Mouse (Mus musculus): ENCODE measurements around the gene Apom. TPM values are rescaled to one million over a fixed set of nuclear protein-coding genes. Genes with fewer than 3 reads are reported as not detected.

Apom gene
- polyA plus RNA-seq, 1 experiment from 2014 or later: 0.67 TPM

DNA sequence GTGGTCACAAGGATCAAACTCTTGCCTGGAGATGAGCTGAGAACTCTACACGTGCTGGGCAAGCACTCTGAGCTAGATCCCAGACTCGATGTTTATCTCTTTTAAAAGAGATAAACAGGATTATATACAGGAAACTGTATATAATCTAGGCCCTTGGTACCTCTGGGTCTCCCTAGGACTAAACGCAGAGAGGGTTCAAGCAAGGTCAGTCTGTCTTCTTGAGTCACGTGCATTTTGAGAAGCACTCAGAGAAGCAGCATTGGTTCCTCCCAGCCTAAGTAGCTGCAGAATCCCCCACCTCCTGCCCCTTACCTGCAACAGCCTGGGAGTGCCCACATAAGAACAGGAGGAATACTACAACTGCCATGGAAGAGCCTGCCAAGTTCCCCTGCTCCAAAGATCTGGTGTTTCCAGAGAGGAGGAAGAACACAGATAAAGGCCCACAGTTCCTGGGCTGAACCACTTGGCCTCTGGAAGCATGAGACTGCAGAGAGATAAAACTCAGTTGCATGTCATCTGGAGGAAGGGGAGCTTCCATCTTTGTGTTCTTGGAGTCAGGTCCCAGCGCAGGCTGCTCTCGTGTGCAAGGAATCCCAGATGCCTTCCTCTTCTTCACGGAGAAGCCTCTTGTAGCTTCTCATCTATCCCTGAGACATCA lies 46.5 kb downstream of the Apom start, which contains the start of gene Ly6g6f:
TSS of gene Ly6g6f (minus strand) at position 403 of the 658 bp plus-strand sequence.
- no peak for DNase-seq
- Histone ChIP-seq H3K4me3 (ENCODE audit: low read depth, low read length) (no peak within 1 kb of the TSS), H3K9ac (no peak within 1 kb of the TSS), H3K36me3 (ENCODE audit: insufficient read depth) (no peaks in the 10 kb centered on the region), H3K4me1 (ENCODE audit: insufficient read depth) (peaks cover 5% of the 10 kb centered on the region), H3K9me3 (ENCODE audit: low read depth, low read length) (no peaks in the 10 kb centered on the region), H3K4me2 (no peak within 1 kb of the TSS), H3K27me3 (ENCODE audit: insufficient read depth, low read length) (no peaks in the 10 kb centered on the region), H3K27ac (ENCODE audit: low read depth) (no peak within 1 kb of the TSS)
- no peak for TF ChIP-seq CTCF (IDR thresholded peaks at IDR 0.05; ENCODE audit: low read depth)
- no peak for ATAC-seq (ENCODE audit: insufficient read depth)
- 58% methylated on average over 7 of the region's 7 CpGs for WGBS

DNA sequence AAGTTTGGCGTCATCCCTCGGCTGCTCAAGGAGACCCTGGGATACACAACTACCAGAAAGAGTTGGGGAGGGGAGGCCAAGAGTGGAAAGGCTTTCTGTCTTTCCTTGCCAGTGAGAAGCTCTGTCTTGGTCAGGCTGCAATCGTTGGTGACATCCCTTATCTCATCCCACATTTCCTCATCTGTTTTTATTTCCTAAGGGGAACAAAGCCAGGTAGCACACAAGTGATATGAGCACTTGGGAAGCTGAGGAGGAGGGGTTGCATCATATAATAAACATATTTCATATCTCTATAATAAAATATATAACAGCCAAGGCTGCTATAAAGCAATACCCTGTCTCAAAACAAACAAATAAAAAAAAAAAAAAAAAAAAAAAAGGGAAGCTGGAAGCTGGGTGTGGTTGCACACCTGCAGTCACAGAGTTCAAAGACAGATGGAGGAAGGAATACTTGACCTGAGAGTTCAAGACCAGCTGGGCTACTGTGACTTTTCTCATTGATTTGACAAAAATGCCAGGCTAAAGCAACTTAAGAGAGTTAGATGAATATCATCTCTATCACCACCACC lies 47.8 kb downstream of the Apom start:
- Histone ChIP-seq H3K4me2 (no peak overlapping the region), H3K27ac (ENCODE audit: low read depth) (no peak overlapping the region), H3K9ac (no peak overlapping the region), H3K9me3 (ENCODE audit: low read depth, low read length) (no peaks in the 10 kb centered on the region), H3K4me1 (ENCODE audit: insufficient read depth) (no peaks in the 10 kb centered on the region), H3K27me3 (ENCODE audit: insufficient read depth, low read length) (no peaks in the 10 kb centered on the region), H3K36me3 (ENCODE audit: insufficient read depth) (no peaks in the 10 kb centered on the region), H3K4me3 (ENCODE audit: low read depth, low read length) (no peak overlapping the region)
- TF ChIP-seq CTCF (IDR thresholded peaks at IDR 0.05; ENCODE audit: low read depth): no peak
- DNase-seq (no peak), ATAC-seq (ENCODE audit: insufficient read depth) (no peak)
- WGBS: 64% methylated on average over 3 of the region's 3 CpGs

DNA sequence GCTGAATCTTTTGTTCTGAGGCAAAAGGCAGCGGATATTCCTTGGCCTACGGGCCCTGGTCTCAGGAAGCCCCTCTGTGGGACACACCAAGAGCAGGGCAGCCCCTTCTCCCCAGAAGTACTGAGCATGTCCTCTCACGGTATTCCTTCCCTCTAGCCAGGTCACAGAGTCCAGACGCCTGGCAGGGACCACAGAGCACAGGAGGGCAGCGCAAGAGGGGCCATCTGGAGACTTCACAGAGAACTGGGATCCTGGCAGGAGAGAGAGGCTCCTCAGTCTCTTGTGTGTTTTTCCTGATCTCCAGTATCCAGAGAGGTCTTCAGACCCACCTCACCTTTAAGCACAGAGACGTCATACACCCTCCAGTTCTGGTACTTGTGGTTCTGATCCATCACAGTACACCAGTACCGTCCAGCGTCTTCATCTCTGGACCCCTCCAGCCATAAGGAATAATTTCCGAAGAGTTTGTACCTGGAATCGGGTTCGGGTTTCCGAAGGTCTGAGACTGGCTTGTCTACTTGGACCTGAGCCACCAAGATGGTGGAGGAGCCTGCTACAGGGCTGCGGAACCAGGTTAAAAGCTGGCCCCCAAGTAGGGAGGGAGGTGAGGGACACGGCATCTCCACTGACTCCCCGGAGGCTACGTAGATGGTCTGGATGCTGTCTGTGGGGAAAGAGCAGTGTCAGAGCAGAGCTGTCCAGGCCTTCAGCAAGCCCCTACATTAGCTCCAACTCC lies 48.8 kb downstream of the Apom start:
- no peak for TF ChIP-seq CTCF (IDR thresholded peaks at IDR 0.05; ENCODE audit: low read depth)
- H3K4me1 ChIP-seq (ENCODE audit: insufficient read depth): no peaks in the 10 kb centered on the region

DNA sequence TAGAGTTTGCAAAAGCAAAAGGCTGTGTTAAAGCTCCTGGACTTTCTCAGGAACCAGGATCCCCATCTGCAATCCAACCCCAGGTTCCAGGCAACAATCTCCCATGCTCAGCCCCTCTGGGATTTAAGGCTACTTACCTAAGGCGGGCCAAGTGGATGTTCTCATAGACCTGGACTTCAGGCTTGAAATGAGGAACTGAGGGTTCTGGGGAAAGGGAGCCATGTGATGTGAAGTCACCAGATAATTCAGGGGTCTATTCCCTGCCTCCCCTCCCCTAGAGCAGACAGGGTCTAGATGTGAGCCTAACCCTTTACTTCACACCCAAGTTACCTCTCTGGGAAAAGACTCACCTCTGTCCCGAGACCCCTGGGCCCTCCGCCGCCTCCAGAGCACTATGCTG lies 51.1 kb downstream of the Apom start:
- no peak overlapping the region for H3K4me3 ChIP-seq (ENCODE audit: low read depth, low read length)
- no peak for TF ChIP-seq CTCF (IDR thresholded peaks at IDR 0.05; ENCODE audit: low read depth)
- no peak for DNase-seq
- H3K36me3 ChIP-seq (ENCODE audit: insufficient read depth): no peaks in the 10 kb centered on the region
- no peak for ATAC-seq (ENCODE audit: insufficient read depth)
- no peak overlapping the region for H3K4me2 ChIP-seq
- no peak overlapping the region for H3K27ac ChIP-seq (ENCODE audit: low read depth)
- no peak overlapping the region for H3K9ac ChIP-seq
- H3K4me1 ChIP-seq (ENCODE audit: insufficient read depth): 0 out of 2 replicates have a peak, but pooled peaks cover 4% of the 10 kb centered on the region
- WGBS: 84% methylated on average over 4 of the region's 4 CpGs
- no peaks in the 10 kb centered on the region for H3K9me3 ChIP-seq (ENCODE audit: low read depth, low read length)
- no peaks in the 10 kb centered on the region for H3K27me3 ChIP-seq (ENCODE audit: insufficient read depth, low read length)

More for the DNA sequence above, 48.8 kb downstream of the Apom start:
- Histone ChIP-seq H3K36me3 (ENCODE audit: insufficient read depth) (no peaks in the 10 kb centered on the region), H3K9me3 (ENCODE audit: low read depth, low read length) (no peaks in the 10 kb centered on the region), H3K4me2 (no peak overlapping the region), H3K9ac (no peak overlapping the region), H3K4me3 (ENCODE audit: low read depth, low read length) (no peak overlapping the region), H3K27me3 (ENCODE audit: insufficient read depth, low read length) (no peaks in the 10 kb centered on the region), H3K27ac (ENCODE audit: low read depth) (no peak overlapping the region)
- 79% methylated on average over 16 of the region's 16 CpGs for WGBS
- no peak for DNase-seq
- no peak for ATAC-seq (ENCODE audit: insufficient read depth)

GRCm38 (mm10) chr17:35080248-35080647 lies 51.6 kb downstream of the Apom start:
- Histone ChIP-seq H3K9ac (peak overlapping the region; percentile 15; the same call in 1 of the 2 replicates), H3K4me2 (no peak overlapping the region), H3K4me1 (ENCODE audit: insufficient read depth) (0 out of 2 replicates have a peak, but pooled peaks cover 4% of the 10 kb centered on the region), H3K27ac (ENCODE audit: low read depth) (no peak overlapping the region), H3K4me3 (ENCODE audit: low read depth, low read length) (no peak overlapping the region), H3K36me3 (ENCODE audit: insufficient read depth) (no peaks in the 10 kb centered on the region), H3K27me3 (ENCODE audit: insufficient read depth, low read length) (no peaks in the 10 kb centered on the region), H3K9me3 (ENCODE audit: low read depth, low read length) (no peaks in the 10 kb centered on the region)
- TF ChIP-seq CTCF (IDR thresholded peaks at IDR 0.05; ENCODE audit: low read depth): no peak
- 46% methylated on average over 6 of the region's 6 CpGs for WGBS
- DNase-seq: no peak
- no peak for ATAC-seq (ENCODE audit: insufficient read depth)

- no peak overlapping the region for H3K4me2 ChIP-seq
- no peaks in the 10 kb centered on the region for H3K36me3 ChIP-seq (ENCODE audit: insufficient read depth)
- no peak overlapping the region for H3K4me3 ChIP-seq (ENCODE audit: low read depth, low read length)
- ATAC-seq (ENCODE audit: insufficient read depth) (no peak), DNase-seq (no peak)
- no peaks in the 10 kb centered on the region for H3K27me3 ChIP-seq (ENCODE audit: insufficient read depth, low read length)
- WGBS: 40% methylated on average over 9 of the region's 9 CpGs
- no peak overlapping the region for H3K27ac ChIP-seq (ENCODE audit: low read depth)
- 0 out of 2 replicates have a peak, but pooled peaks cover 4% of the 10 kb centered on the region for H3K4me1 ChIP-seq (ENCODE audit: insufficient read depth)
- peak overlapping the region; percentile 15; the same call in 1 of the 2 replicates for H3K9ac ChIP-seq
- no peaks in the 10 kb centered on the region for H3K9me3 ChIP-seq (ENCODE audit: low read depth, low read length)
- TF ChIP-seq CTCF (IDR thresholded peaks at IDR 0.05; ENCODE audit: low read depth): no peak
Measured at GRCm38 (mm10) chr17:35079778-35080177, 52.1 kb downstream of the Apom start.

Other genes starting within 250 kb of the Apom start
- 1.3 and 1.4 TPM in 2 replicates for gene C2, start 233.8 kb downstream of the Apom start, polyA plus RNA-seq (2014; fragmentation: Nextera tagmentation; extraction: Ambion mirVana)
- gene Ehmt2, start 233.6 kb downstream of the Apom start, polyA plus RNA-seq (2014; fragmentation: Nextera tagmentation; extraction: Ambion mirVana): 64.1 and 71.0 TPM in 2 replicates
- gene Slc44a4, start 217.6 kb downstream of the Apom start, polyA plus RNA-seq (2014; fragmentation: Nextera tagmentation; extraction: Ambion mirVana): 0.42 and 0.55 TPM in 2 replicates
- gene Neu1, start 200.8 kb downstream of the Apom start, polyA plus RNA-seq (2014; fragmentation: Nextera tagmentation; extraction: Ambion mirVana): 10.6 and 11.6 TPM in 2 replicates
- gene Hspa1b, start 172.8 kb downstream of the Apom start, polyA plus RNA-seq (2014; fragmentation: Nextera tagmentation; extraction: Ambion mirVana): 0.16 and 0.35 TPM in 2 replicates
- gene Gm20481, start 162.1 kb downstream of the Apom start, polyA plus RNA-seq (2014; fragmentation: Nextera tagmentation; extraction: Ambion mirVana): 1.3 TPM in 1 of 2 replicates, not detected in the other
- gene Hspa1a, start 159.9 kb downstream of the Apom start, polyA plus RNA-seq (2014; fragmentation: Nextera tagmentation; extraction: Ambion mirVana): 2.0 and 2.1 TPM in 2 replicates
- gene Hspa1l, start 159.3 kb downstream of the Apom start, polyA plus RNA-seq (2014; fragmentation: Nextera tagmentation; extraction: Ambion mirVana): 0.83 and 1.1 TPM in 2 replicates
- 241 and 265 TPM in 2 replicates for gene Lsm2, start 150.2 kb downstream of the Apom start, polyA plus RNA-seq (2014; fragmentation: Nextera tagmentation; extraction: Ambion mirVana)
- gene Vars, start 131.1 kb downstream of the Apom start, polyA plus RNA-seq (2014; fragmentation: Nextera tagmentation; extraction: Ambion mirVana): 135 and 161 TPM in 2 replicates
- gene Vwa7, start 115.5 kb downstream of the Apom start, polyA plus RNA-seq (2014; fragmentation: Nextera tagmentation; extraction: Ambion mirVana): 0.11 and 0.47 TPM in 2 replicates
- 16.1 and 17.2 TPM in 2 replicates for gene Sapcd1, start 104.0 kb downstream of the Apom start, polyA plus RNA-seq (2014; fragmentation: Nextera tagmentation; extraction: Ambion mirVana)
- gene Msh5, start 85.3 kb downstream of the Apom start, polyA plus RNA-seq (2014; fragmentation: Nextera tagmentation; extraction: Ambion mirVana): 4.2 and 4.6 TPM in 2 replicates
- 67.1 and 73.6 TPM in 2 replicates for gene Clic1, start 82.1 kb downstream of the Apom start, polyA plus RNA-seq (2014; fragmentation: Nextera tagmentation; extraction: Ambion mirVana)
- gene Ddah2, start 73.0 kb downstream of the Apom start, polyA plus RNA-seq (2014; fragmentation: Nextera tagmentation; extraction: Ambion mirVana): 319 and 338 TPM in 2 replicates
- gene Ly6g6c, start 66.7 kb downstream of the Apom start, polyA plus RNA-seq (2014; fragmentation: Nextera tagmentation; extraction: Ambion mirVana): 0.38 TPM in 1 of 2 replicates, not detected in the other
- 0.95 and 1.4 TPM in 2 replicates for gene Mpig6b, start 65.9 kb downstream of the Apom start, polyA plus RNA-seq (2014; fragmentation: Nextera tagmentation; extraction: Ambion mirVana)
- gene Ly6g6e, start 55.1 kb downstream of the Apom start, polyA plus RNA-seq (2014; fragmentation: Nextera tagmentation; extraction: Ambion mirVana): 0.39 and 0.43 TPM in 2 replicates
- 2.7 and 4.0 TPM in 2 replicates for gene Ly6g6d, start 54.0 kb downstream of the Apom start, polyA plus RNA-seq (2014; fragmentation: Nextera tagmentation; extraction: Ambion mirVana)
- 0.49 and 0.96 TPM in 2 replicates for gene Ly6g6f, start 46.4 kb downstream of the Apom start, polyA plus RNA-seq (2014; fragmentation: Nextera tagmentation; extraction: Ambion mirVana)
- 79.7 and 80.9 TPM in 2 replicates for gene Abhd16a, start 42.8 kb downstream of the Apom start, polyA plus RNA-seq (2014; fragmentation: Nextera tagmentation; extraction: Ambion mirVana)
- not detected in 2 replicates for gene Ly6g5c, start 23.8 kb downstream of the Apom start, polyA plus RNA-seq (2014; fragmentation: Nextera tagmentation; extraction: Ambion mirVana)
- gene Ly6g5b, start 16.6 kb downstream of the Apom start, polyA plus RNA-seq (2014; fragmentation: Nextera tagmentation; extraction: Ambion mirVana): 1.1 TPM in 2 replicates
- 18.3 and 19.0 TPM in 2 replicates for gene Gpank1, start 10.6 kb downstream of the Apom start, polyA plus RNA-seq (2014; fragmentation: Nextera tagmentation; extraction: Ambion mirVana)
- gene Csnk2b, start 10.0 kb downstream of the Apom start, polyA plus RNA-seq (2014; fragmentation: Nextera tagmentation; extraction: Ambion mirVana): 288 and 291 TPM in 2 replicates
- gene D17H6S53E, start 5.7 kb downstream of the Apom start, polyA plus RNA-seq (2014; fragmentation: Nextera tagmentation; extraction: Ambion mirVana): 6.8 and 7.6 TPM in 2 replicates
- gene Bag6, start 3.1 kb upstream of the Apom start, polyA plus RNA-seq (2014; fragmentation: Nextera tagmentation; extraction: Ambion mirVana): 65.9 and 69.1 TPM in 2 replicates
- 210 and 238 TPM in 2 replicates for gene Prrc2a, start 32.8 kb upstream of the Apom start, polyA plus RNA-seq (2014; fragmentation: Nextera tagmentation; extraction: Ambion mirVana)
- gene Aif1, start 44.0 kb upstream of the Apom start, polyA plus RNA-seq (2014; fragmentation: Nextera tagmentation; extraction: Ambion mirVana): 6.0 and 11.9 TPM in 2 replicates
- 11.6 and 14.1 TPM in 2 replicates for gene Lst1, start 56.4 kb upstream of the Apom start, polyA plus RNA-seq (2014; fragmentation: Nextera tagmentation; extraction: Ambion mirVana)
- 0.43 TPM in 1 of 2 replicates, not detected in the other for gene Ltb, start 62.4 kb upstream of the Apom start, polyA plus RNA-seq (2014; fragmentation: Nextera tagmentation; extraction: Ambion mirVana)
- 0.12 and 0.21 TPM in 2 replicates for gene Tnf, start 70.0 kb upstream of the Apom start, polyA plus RNA-seq (2014; fragmentation: Nextera tagmentation; extraction: Ambion mirVana)
- gene Lta, start 73.3 kb upstream of the Apom start, polyA plus RNA-seq (2014; fragmentation: Nextera tagmentation; extraction: Ambion mirVana): 0.26 TPM in 1 of 2 replicates, not detected in the other
- 0.37 and 0.70 TPM in 2 replicates for gene Gm16181, start 88.8 kb upstream of the Apom start, polyA plus RNA-seq (2014; fragmentation: Nextera tagmentation; extraction: Ambion mirVana)
- gene Atp6v1g2, start 101.6 kb upstream of the Apom start, polyA plus RNA-seq (2014; fragmentation: Nextera tagmentation; extraction: Ambion mirVana): 3.7 and 5.9 TPM in 2 replicates
- 3.0 and 4.5 TPM in 2 replicates for gene Nfkbil1, start 103.7 kb upstream of the Apom start, polyA plus RNA-seq (2014; fragmentation: Nextera tagmentation; extraction: Ambion mirVana)
- 529 and 569 TPM in 2 replicates for gene Ddx39b, start 109.7 kb upstream of the Apom start, polyA plus RNA-seq (2014; fragmentation: Nextera tagmentation; extraction: Ambion mirVana)
- gene H2-D1, start 130.7 kb upstream of the Apom start, polyA plus RNA-seq (2014; fragmentation: Nextera tagmentation; extraction: Ambion mirVana): 69.7 and 73.2 TPM in 2 replicates
- gene H2-Q1, start 188.4 kb upstream of the Apom start, polyA plus RNA-seq (2014; fragmentation: Nextera tagmentation; extraction: Ambion mirVana): 1.0 and 1.1 TPM in 2 replicates
- gene H2-Q2, start 210.2 kb upstream of the Apom start, polyA plus RNA-seq (2014; fragmentation: Nextera tagmentation; extraction: Ambion mirVana): 9.5 and 10.8 TPM in 2 replicates
- gene H2-Q4, start 247.6 kb upstream of the Apom start, polyA plus RNA-seq (2014; fragmentation: Nextera tagmentation; extraction: Ambion mirVana): 5.0 and 6.0 TPM in 2 replicates

Measured in lung, embryonic 14.5 days (tissue).